Mouse (Mus musculus): ENCODE results near the gene Zfp334.

Gene Zfp334

GRCm38 (mm10) chr2:165375478-165375877 is 12.6 kb downstream of the Zfp334 start:
- no peak for DNase-seq

GRCm38 (mm10) chr2:165371066-165371465 is 17.0 kb downstream of the Zfp334 start:
- no peak for DNase-seq

- no peak for DNase-seq
Measured at GRCm38 (mm10) chr2:165370348-165370747, 17.7 kb downstream of the Zfp334 start.

GRCm38 (mm10) chr2:165368496-165368895 is 19.6 kb downstream of the Zfp334 start, which contains the start of gene Zfp663:
Gene Zfp663, minus strand, starts transcription at chr2:165368729.
- DNase-seq: no peak

DNA sequence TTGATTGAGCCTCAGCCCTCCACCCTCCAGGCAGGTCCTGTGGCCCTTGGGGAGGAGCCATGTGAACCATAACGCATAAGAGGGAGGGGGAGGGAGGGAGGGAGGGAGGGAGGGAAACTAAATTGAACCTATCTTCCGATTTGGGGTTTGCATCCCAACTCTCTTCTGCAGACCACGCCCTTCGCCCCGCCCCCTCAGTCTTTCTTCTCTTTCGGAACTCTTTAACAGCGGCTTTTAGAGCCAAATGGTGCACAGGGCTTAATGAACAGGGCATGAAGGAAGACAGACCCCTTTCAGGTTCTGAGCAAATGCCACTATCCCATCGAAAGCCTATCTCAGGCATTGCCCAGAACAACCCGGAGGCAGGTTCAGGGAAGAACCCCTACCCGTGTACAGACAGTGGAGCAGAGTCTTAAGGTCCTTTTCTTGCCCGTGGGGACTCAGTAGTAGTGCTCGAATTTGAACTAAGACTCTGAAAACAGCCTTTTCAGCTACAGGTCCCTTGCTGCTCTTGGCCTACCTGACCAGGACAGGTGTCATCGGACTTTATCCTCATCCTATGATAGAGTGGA is 20.1 kb downstream of the Zfp334 start:
- DNase-seq: peak; percentile 19

DNA sequence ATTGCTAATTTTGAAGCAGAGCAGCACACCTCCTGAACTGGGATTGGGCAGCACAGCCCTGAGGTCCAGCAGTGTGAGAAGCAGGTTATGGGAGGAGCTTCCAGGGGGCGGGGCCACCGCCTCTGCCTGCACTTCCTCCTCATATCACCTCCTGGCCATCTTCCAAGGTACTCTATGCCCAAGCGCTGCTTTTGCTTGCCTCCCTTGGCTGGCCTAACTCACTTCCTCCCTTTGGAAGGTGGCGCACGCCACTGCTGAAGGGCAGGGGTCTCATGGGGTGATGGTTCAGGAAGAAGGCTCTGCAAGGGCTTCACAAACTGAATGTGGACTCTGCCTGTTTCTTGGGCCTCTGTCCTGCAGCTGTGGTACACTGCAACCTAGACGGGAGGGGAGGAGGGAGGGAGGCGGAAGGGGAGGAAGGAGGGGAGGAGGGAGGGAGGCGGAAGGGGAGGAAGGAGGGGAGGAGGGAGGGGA is 21.0 kb downstream of the Zfp334 start:
- DNase-seq: peak; percentile 68

DNA sequence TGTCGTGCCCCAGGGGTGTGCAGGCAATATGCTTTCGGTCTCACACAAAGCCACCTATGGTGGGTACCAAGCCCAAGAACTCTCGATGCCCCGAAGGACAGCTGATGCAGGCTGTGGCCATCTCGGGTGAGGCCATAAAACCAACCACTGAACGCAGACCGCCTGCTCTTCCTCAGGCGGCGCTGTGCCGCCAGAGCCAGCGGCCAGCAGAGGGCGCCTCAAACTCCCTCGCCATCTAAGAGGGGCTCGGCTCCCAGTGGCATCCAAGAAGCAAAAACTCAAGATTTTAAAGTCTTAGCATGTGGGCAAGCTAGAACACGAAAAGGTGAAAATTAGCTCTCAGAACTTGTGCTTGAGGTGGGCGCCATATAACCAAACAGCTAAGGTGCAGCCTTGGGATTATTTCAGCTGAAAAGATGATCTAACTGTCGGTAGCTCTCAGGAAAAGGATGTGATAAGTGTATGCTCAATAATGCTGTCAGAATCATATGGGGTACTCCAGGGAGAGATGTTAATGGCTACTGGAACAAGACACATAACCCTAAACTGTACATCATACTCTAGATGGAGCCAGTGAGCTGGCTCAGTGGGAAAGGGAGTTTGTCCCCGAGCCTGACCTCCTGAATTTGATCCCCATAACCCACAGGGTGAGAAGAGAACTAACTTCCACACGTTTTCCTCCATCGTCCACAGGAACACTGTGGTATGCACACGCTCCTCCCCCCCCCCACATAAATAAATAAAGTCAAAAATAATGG is 23.5 kb downstream of the Zfp334 start:
- DNase-seq: peak; percentile 62

- DNase-seq: no peak
Measured at GRCm38 (mm10) chr2:165363282-165363681, 24.8 kb downstream of the Zfp334 start.

DNA sequence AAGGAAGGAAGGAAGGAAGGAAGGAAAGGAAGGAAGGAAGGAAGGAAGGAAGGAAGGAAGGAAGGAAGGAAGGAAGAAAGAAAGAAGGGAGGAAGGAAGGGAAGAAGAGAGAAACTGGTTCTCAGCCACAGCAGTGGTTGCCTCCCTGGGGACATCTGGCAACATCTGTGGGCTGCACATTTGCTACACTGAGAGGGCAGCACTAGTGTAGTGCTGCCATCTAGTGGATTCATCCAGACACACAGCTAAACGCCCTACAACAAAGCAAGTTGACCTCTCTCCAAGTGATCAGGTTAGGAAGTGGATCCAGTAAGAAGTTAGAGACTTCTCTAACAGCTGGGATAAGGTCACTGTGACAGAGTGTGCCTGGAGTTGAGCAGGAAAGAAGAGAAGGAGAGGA is 27.2 kb downstream of the Zfp334 start:
- DNase-seq: peak; percentile 67

GRCm38 (mm10) chr2:165351828-165352513 is 36.1 kb downstream of the Zfp334 start:
- no peak for DNase-seq

- no peak for DNase-seq
Measured at GRCm38 (mm10) chr2:165349466-165349865, 38.6 kb downstream of the Zfp334 start.

GRCm38 (mm10) chr2:165346180-165346579 is 41.9 kb downstream of the Zfp334 start:
- DNase-seq: no peak

DNA sequence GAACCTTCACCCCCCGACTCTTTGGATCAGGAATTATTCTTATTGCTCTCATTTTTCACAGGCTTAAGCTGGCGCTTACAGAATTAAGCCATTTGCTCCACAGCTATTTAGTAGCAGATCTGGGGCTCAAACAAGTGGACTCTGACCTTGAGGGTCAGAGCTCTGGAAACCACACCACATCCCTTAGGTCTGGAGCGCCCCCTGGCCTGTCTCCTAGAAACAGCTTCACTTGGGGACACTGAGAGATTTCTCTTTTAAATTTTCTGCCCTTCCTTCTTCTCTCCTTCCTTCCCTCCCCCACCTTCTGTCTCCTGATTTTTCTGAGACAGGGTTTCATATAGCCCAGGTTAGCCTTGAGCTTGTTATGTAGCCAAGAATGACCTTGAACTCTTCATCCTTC is 50.9 kb downstream of the Zfp334 start:
- peak; percentile 80 for DNase-seq

DNA sequence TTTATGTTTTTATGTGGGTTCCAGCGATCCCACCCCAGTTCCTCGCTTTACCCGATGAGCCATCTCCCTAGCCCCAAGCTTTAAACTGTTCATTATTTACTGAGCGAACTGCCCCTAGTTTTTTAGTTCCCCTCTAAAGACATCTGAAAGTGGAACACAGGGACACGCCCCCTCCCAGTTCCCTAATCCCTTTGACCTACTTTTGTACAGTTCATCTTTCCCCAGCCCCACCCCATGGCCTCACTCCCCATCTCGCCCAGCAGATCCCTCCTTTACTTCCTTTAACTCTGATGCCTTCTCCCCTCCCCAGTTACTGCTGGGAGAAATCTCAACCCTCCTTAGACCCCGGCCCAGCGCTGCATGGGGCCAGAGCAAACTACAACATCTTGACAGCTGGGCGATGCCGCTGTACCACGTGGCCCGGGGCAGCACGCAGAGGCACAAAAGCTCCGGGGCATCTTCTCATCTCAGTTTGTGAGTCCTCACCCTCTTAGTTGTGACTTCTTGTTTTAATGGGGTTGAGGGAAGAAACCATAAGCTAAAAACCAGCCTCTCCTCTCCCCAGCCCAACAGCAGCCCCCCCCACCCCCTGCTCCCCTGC is 55.3 kb downstream of the Zfp334 start:
- no peak for DNase-seq

DNA sequence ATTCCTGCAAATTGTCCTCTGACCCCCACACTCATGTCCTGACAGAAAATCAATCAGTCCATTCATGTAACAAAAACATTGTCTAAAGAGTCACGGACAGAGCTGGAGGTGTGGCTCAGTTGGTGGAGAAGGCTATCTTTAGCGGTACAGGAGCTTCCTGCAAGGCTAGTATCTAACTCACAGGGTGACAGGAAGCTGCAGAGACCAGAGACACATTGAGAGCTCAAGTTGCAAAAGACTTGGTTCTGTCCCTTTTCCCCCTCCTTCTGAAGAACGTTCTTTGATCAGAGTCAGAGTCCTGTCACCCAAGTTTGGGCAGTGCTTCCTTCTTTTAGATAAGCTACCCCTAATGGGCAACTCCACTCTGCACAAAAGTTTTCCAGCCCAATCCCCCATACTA is 58.4 kb downstream of the Zfp334 start:
- no peak for DNase-seq

- DNase-seq: no peak
Measured at GRCm38 (mm10) chr2:165328746-165329145, 59.3 kb downstream of the Zfp334 start.

DNA sequence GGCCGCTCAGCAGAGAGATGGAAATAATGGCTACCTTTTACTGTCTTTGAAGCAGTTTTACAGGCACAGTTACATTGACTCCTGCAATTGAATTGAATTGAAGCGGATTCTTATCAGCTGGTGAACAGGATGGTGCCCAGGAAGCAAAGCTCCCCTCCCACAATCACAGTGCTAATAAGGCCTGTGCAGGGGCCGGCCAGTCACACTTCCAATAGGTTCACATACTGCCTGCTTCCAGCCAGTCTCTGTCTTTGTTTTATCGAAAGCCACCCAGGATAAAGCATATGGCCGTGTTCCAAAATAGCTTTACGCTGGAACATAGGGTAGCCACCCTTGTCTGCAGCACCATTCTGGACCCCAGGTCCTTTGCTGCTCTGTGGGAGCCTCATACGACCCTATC is 60.7 kb downstream of the Zfp334 start:
- DNase-seq: no peak

- DNase-seq: peak; percentile 98
Measured at GRCm38 (mm10) chr2:165326304-165327190, 61.5 kb downstream of the Zfp334 start, which contains the start of gene Elmo2. Gene Elmo2, minus strand, starts transcription at chr2:165326479.

GRCm38 (mm10) chr2:165325521-165326303 is 62.3 kb downstream of the Zfp334 start:
- peak; percentile 46 for DNase-seq
